Mouse (Mus musculus) stomach, postnatal 0 days (tissue): ENCODE results near the gene Dnah10. TPM values are rescaled to one million over a fixed set of nuclear protein-coding genes. Genes with fewer than 3 reads are reported as not detected.

Experiments used
- ATAC-seq: fragments of 200-750 bp; cut with Nextera tagmentation; 2 replicates; pipeline ENCODE4 v1.8.0; 2017; ENCODE audit not compliant: low FRiP score, low TSS enrichment
- DNase-seq: peaks from one replicate; pipeline ENCODE4 v3.0.0-alpha.2; 2016; ENCODE audit warnings: low spot score
- H3K27ac ChIP-seq: fragments of 300-500 bp; sonication (generic); replicated peaks from 2 replicates; pipeline ENCODE4 v1.5.1; 2014; ENCODE audit warnings: mild to moderate bottlenecking, control low read depth
- H3K27me3 ChIP-seq: fragments of 300-500 bp; sonication (generic); 2 replicates; pipeline ENCODE4 v1.6.1; 2014; ENCODE audit warnings: low read length; ENCODE audit not compliant: control insufficient read depth, insufficient read depth
- H3K36me3 ChIP-seq: fragments of 300-500 bp; sonication (generic); 2 replicates; pipeline ENCODE4 v1.6.1; 2014; ENCODE audit warnings: low read length, mixed read lengths; ENCODE audit not compliant: control insufficient read depth, insufficient read depth
- H3K4me1 ChIP-seq: fragments of 300-500 bp; sonication (generic); replicated peaks from 2 replicates; pipeline ENCODE4 v1.6.1; 2014; ENCODE audit warnings: antibody characterized with exemption; ENCODE audit not compliant: control insufficient read depth, insufficient read depth
- H3K4me2 ChIP-seq: fragments of 300-500 bp; sonication (generic); replicated peaks from 2 replicates; pipeline ENCODE4 v1.6.1; 2014; ENCODE audit warnings: low read depth, mild to moderate bottlenecking, control low read depth, moderate library complexity
- H3K4me3 ChIP-seq: fragments of 300-500 bp; sonication (generic); 2 replicates; pipeline ENCODE4 v1.5.1; 2014; ENCODE audit warnings: low read depth, low read length, control low read depth
- H3K9ac ChIP-seq: fragments of 300-500 bp; sonication (generic); 2 replicates; pipeline ENCODE4 v1.6.1; 2014; ENCODE audit warnings: mild to moderate bottlenecking, low read length, control low read depth, mixed read lengths
- H3K9me3 ChIP-seq: fragments of 300-500 bp; sonication (generic); 2 replicates; pipeline ENCODE4 v1.6.1; 2016; ENCODE audit warnings: low read length; ENCODE audit not compliant: control insufficient read depth
- CTCF ChIP-seq: IDR thresholded peaks from 2 replicates; pipeline ENCODE4 v1.5.1; 2016; ENCODE audit warnings: antibody characterized with exemption, low read depth, mild to moderate bottlenecking, moderate library complexity
- EP300 ChIP-seq: optimal IDR thresholded peaks from 2 replicates; pipeline ENCODE3; 2016; ENCODE audit warnings: antibody characterized with exemption
- WGBS: fragments of 180-500 bp; shearing (Covaris S2); extraction: QIAGEN DNeasy Blood & Tissue Kit; methylation state at CpG from one replicate; pipeline ENCODE4 v1.1.7; 2014; 5-methylcytosine and 5-hydroxymethylcytosine counted together
- polyA plus RNA-seq: library from polyadenylated mRNA; unstranded; fragments of >200 nt; fragmentation: Nextera tagmentation; extraction: Ambion mirVana; gene quantifications from 2 replicates; pipeline ENCODE4 v1.2.1, GENCODE M21; 2015

Gene Dnah10
- polyA plus RNA-seq, result 0.04 and 0.10 TPM in 2 replicates

GRCm38 (mm10) chr5:124724997-124725396 lies at the start of gene Dnah10:
Dnah10 (plus strand) TSS chr5:124725085.
- no peaks in the 10 kb centered on the region for H3K27me3 ChIP-seq
- WGBS, result 13% methylated on average over 25 of the region's 29 CpGs
- 0 out of 2 replicates have a peak, but pooled peaks cover 10% of the 10 kb centered on the region for H3K36me3 ChIP-seq
- no peaks in the 10 kb centered on the region for H3K9me3 ChIP-seq
- DNase-seq, result no peak
- no peak within 1 kb of the TSS for H3K27ac ChIP-seq
- H3K9ac ChIP-seq, result no peak within 1 kb of the TSS
- no peak for TF ChIP-seq EP300
- TF ChIP-seq CTCF, result no peak
- H3K4me1 ChIP-seq, result 0 out of 2 replicates have a peak, but pooled peaks cover 3% of the 10 kb centered on the region
- H3K4me2 ChIP-seq, result no peak within 1 kb of the TSS
- H3K4me3 ChIP-seq, result no peak within 1 kb of the TSS
- peak; percentile 53; the same call in 1 of the 2 replicates for ATAC-seq

DNA sequence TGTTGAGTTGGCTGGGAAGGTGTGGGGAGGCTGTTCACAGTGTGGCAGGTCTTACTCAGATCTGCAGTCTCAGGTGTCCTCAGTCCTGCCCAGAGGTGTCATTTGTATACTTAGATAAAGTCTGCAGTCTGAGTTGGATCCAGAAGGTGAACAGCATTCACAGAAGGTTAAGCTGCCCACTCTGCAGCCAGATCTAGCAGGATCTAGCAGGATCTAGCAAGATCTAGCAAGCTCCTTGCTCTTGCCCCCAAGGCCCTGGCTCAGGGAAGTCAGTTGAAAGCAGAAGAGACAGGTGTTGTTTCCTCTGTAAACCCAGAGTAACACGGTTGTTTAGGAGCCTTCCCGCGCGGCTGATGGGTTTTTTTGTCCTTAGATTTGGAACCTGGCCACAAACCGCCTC lies 11.1 kb upstream of the Dnah10 start:
- H3K36me3 ChIP-seq, result peaks cover 23% of the 10 kb centered on the region
- ATAC-seq, result no peak
- TF ChIP-seq EP300 (no peak), CTCF (no peak)
- no peak overlapping the region for H3K4me3 ChIP-seq
- no peak overlapping the region for H3K4me2 ChIP-seq
- 89% methylated on average over 5 of the region's 5 CpGs for WGBS
- H3K27ac ChIP-seq, result no peak overlapping the region
- no peak for DNase-seq
- H3K27me3 ChIP-seq, result no peaks in the 10 kb centered on the region
- no peaks in the 10 kb centered on the region for H3K4me1 ChIP-seq
- H3K9ac ChIP-seq, result no peak overlapping the region
- H3K9me3 ChIP-seq, result no peaks in the 10 kb centered on the region

DNA sequence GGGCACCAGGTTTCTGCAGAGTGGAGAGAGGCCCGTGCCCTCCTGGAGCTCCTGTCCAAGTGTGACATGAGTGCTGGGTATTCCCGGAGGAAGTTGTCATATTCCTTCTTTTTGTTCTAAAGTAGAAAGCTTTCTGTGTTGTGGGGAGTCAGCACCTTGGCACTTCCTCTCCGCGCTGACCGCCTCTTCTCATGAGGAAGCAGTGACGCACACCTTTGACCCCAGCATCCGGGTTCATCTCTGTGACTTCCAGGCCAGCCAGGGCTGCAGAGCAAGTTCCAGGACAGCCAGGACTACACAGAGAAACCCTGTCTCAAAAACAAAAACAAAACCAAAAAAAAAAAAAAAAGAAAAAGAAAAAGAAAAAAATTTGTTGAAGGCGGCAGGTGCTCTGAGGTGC lies 9.8 kb upstream of the Dnah10 start:
- H3K27me3 ChIP-seq, result no peaks in the 10 kb centered on the region
- H3K9ac ChIP-seq, result no peak overlapping the region
- no peaks in the 10 kb centered on the region for H3K9me3 ChIP-seq
- TF ChIP-seq EP300, result no peak
- TF ChIP-seq CTCF, result no peak
- DNase-seq, result no peak
- H3K27ac ChIP-seq, result no peak overlapping the region
- no peak overlapping the region for H3K4me3 ChIP-seq
- H3K4me2 ChIP-seq, result no peak overlapping the region
- no peak for ATAC-seq
- WGBS, result 90% methylated on average over 8 of the region's 8 CpGs
- H3K36me3 ChIP-seq, result peaks cover 33% of the 10 kb centered on the region
- H3K4me1 ChIP-seq, result no peaks in the 10 kb centered on the region

GRCm38 (mm10) chr5:124717969-124718368 lies 6.9 kb upstream of the Dnah10 start:
- no peaks in the 10 kb centered on the region for H3K4me1 ChIP-seq
- no peaks in the 10 kb centered on the region for H3K9me3 ChIP-seq
- no peaks in the 10 kb centered on the region for H3K27me3 ChIP-seq
- H3K27ac ChIP-seq, result no peak overlapping the region
- H3K4me2 ChIP-seq, result no peak overlapping the region
- no peak overlapping the region for H3K4me3 ChIP-seq
- peaks cover 33% of the 10 kb centered on the region for H3K36me3 ChIP-seq
- no peak for ATAC-seq
- DNase-seq, result no peak
- WGBS, result 94% methylated on average over 11 of the region's 11 CpGs
- H3K9ac ChIP-seq, result no peak overlapping the region
- TF ChIP-seq EP300 (no peak), CTCF (no peak)

DNA sequence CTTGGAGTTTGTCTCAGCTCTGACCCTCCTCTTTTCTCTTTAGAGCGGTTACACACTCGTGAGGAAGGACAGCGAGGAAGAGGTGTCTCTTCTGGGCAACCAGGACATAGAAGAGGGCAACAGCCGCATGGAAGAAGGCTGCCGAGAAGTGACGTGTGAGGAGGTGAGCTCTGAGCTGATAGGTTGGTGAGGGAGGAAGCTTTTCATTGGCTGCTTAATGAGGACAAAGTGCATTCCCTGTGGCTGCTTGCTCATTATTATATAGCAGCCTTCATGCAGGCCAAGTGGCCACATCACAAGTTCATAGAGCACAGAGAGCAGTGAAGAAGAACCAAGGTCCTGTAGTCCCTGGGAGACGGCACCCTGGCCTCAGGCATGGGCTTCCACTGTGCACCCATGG lies 6.5 kb upstream of the Dnah10 start:
- Histone ChIP-seq H3K9me3 (no peaks in the 10 kb centered on the region), H3K9ac (no peak overlapping the region), H3K4me3 (no peak overlapping the region), H3K36me3 (peaks cover 33% of the 10 kb centered on the region), H3K27ac (no peak overlapping the region), H3K27me3 (no peaks in the 10 kb centered on the region), H3K4me1 (no peaks in the 10 kb centered on the region), H3K4me2 (no peak overlapping the region)
- WGBS, result 92% methylated on average over 7 of the region's 7 CpGs
- DNase-seq, result no peak
- TF ChIP-seq EP300 (no peak), CTCF (no peak)
- no peak for ATAC-seq

DNA sequence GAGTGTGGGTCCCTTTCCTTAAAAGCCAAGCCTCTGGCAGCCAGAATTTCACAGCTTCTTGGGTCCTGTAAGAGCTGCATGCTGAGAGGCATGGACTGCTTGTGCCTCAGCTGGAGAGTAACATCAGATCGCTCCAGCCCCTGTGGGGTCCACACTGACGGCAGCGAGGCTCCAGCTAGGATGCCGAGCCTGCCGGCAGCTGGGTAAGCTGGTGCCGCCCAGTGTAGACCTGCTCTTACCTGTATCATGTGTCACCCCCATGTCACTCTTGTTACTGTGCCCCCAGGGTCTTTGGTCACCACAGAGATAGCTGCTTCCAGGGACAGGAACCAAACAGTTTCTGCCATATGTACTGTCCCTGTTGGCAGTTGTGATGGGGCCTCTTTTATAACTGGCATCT lies 1.8 kb upstream of the Dnah10 start:
- no peaks in the 10 kb centered on the region for H3K27me3 ChIP-seq
- H3K9ac ChIP-seq, result no peak overlapping the region
- WGBS, result 94% methylated on average over 6 of the region's 6 CpGs
- H3K27ac ChIP-seq, result no peak overlapping the region
- ATAC-seq (no peak), DNase-seq (no peak)
- H3K36me3 ChIP-seq, result peaks cover 26% of the 10 kb centered on the region
- no peaks in the 10 kb centered on the region for H3K9me3 ChIP-seq
- no peak overlapping the region for H3K4me2 ChIP-seq
- no peak for TF ChIP-seq CTCF
- TF ChIP-seq EP300, result no peak
- H3K4me3 ChIP-seq, result no peak overlapping the region
- no peaks in the 10 kb centered on the region for H3K4me1 ChIP-seq
